Mouse (Mus musculus) heart, postnatal 4 days (tissue): ENCODE measurements around the gene Wdr24. TPM values are rescaled to one million over a fixed set of nuclear protein-coding genes. Genes with fewer than 3 reads are reported as not detected.
A peak's percentile ranks its signal among the peaks of the same experiment; 100 is the strongest.
"Not testable (repeated sequence)": the region's sequence is repeated elsewhere in the genome, so short reads cannot be mapped to it uniquely, and the experiment has no call there.

ENCODE experiments used
- DNase-seq: peaks from one replicate; pipeline ENCODE4 v3.0.0; 2021
- total RNA-seq, 2 experiments: library from RNA; stranded (reverse); gene quantifications; 2 replicates each; pipeline ENCODE4 v1.2.3; 2021

The Wdr24 gene
- total RNA-seq, 2 experiments from 2014 or later: 10.0 to 12.3 TPM

GRCm38 (mm10) chr17:25861704-25862612 lies 38.5 kb downstream of the Wdr24 start:
- no peak for DNase-seq

DNA sequence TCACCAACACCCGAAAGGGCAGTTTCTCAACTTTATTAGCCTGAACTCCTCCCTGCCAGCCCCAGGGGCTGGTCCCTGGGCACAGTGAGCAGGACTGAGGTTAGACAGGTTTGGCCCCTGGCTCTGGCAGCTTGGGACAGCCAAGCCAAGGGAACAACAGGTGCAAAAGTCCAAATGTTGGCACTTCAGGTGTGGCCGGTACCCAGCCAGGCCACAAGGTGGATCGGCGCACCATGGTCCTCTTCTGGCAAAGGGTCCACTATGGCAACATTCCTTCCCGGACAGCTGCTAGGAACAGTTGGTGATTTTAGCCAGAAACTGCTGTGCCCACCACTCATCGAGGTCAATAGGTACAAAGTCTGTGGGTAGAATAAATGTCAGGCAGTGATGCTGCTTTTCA lies 40.3 kb downstream of the Wdr24 start:
- DNase-seq: no peak

GRCm38 (mm10) chr17:25864311-25864710 lies 40.9 kb downstream of the Wdr24 start:
- DNase-seq: no peak

- peak; percentile 7 for DNase-seq
These were observed 41.9 kb downstream of the Wdr24 start for GRCm38 (mm10) chr17:25865288-25865687.

- peak; percentile 6 for DNase-seq
These were observed 42.7 kb downstream of the Wdr24 start for GRCm38 (mm10) chr17:25866172-25866571.

DNA sequence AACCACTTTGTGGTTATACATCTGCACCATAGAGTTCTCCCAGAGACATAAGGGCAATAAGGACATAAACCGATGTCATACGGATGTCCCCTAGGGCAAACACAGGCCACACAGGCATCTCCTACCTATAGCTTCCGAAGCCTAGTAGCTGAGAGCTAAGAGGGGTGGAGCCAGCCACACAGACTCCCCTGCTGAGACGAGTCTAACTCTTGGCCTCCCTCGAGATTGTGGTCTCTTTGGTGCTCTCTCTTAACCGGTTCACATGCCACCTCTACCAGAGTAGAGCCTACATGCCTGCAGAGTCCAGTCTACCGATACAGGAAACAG lies 44.0 kb downstream of the Wdr24 start:
- DNase-seq: no peak

DNA sequence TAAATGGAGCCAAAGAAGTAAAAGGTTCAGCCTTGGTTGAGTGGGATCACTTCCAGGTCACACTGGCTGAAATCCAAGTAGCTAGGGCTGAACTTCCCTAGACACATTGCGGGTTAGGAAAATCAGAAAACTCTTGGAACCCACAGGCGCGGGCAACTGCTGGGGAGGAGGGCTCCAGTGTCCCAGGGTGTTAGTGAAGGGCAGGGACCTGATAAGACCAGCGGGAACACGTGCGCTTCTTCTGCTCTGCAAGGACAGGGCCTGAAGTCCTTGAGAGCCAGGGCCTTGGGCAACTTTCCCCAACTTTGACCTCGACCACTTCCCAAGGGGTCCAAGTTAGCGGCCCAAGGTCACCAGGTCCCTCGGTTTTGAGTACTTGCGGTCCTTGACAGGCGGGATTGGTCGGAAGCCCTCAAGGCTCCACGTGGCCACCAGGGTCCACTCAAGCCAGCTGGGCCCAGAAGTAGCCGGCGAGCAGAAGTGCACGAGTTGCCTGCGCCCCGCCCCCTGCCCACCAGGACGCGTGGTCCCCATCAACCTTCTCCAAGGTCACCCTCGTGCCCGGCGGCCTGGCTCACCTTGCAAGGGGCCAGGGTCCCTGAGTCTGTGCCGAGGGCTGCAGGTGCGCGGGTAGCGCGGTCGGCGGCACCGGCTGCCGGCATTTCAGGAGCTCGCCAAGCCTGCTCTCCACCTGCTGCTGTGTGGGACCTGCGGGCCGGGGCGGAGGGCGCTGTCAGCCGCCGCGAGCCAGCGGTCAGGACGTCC lies 44.6 kb downstream of the Wdr24 start:
- peak; percentile 74 for DNase-seq

GRCm38 (mm10) chr17:25868601-25869191 lies 45.3 kb downstream of the Wdr24 start, which contains the start of gene Mcrip2:
Mcrip2 (minus strand) TSS chr17:25868764.
- DNase-seq: peak; percentile 85

DNA sequence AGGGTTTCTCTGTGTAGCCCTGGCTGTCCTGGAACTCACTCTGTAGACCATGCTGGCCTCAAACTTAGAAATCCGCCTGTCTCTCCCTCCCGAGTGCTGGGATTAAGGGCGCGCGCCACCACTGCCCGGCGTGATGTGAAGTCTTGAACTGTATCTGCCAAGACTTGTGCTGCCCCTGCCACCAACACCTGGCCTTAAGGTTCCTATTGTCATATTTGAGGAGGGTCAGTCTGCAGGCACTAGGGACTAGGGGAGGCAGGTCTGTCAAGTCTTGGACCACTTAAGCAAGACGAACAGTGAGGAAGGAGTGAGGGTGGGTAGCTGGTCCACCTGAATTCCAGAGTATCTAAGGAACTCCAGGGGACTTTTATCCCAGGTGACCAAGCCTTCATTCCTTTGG lies 46.1 kb downstream of the Wdr24 start:
- no peak for DNase-seq

DNA sequence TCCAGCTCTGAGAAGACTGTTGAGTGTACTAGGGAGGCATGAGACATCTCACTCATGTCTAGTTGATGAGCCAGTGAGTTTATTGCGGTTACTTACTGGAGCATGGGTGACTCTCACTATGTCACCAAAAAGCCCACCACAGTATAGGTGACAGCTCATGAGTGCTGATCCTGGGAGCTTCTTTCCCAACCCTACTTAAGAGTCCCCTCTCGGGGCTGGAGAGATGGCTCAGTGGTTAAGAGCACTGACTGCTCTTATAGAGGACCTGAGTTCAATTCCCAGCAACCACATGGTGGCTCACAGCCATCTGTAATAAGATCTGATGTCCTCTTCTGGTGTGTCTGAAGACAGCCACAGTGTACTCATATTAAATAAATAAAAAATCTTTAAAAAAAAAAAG lies 46.5 kb downstream of the Wdr24 start:
- no peak for DNase-seq

- not testable (repeated sequence) for DNase-seq
These were observed 48.1 kb downstream of the Wdr24 start for GRCm38 (mm10) chr17:25871566-25871965.

GRCm38 (mm10) chr17:25872676-25873075 lies 49.2 kb downstream of the Wdr24 start:
- no peak for DNase-seq

GRCm38 (mm10) chr17:25873405-25874147 lies 50.1 kb downstream of the Wdr24 start:
- no peak for DNase-seq

DNA sequence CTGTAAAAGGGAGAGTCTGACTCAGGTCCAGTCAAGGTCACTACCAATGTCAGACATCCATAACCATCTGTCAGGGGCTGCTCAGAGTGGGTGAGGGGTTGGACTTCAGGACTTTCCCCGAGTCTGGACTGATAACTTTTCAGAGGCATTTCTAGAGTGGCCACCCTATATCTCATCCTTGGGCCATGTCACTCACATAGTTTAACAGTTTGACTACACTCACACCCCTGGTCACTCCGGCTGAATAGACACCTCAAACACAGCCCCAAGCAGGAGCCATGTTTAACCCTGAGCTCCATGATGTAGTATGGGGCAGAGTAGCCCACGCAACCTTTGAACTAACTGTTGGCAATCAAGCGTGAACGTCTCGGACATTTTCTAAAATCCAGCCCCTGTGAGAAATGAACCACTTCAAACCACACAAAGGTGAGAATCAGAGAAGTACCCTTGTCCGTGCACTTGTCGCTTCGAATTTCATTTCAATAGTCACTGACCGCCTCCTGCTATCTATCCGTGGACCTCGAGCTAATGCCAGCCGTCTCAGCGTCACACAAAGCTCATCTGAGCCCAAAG lies 50.8 kb downstream of the Wdr24 start:
- DNase-seq: no peak

GRCm38 (mm10) chr17:25874721-25875170 lies 51.3 kb downstream of the Wdr24 start, which contains the start of gene Mettl26:
Mettl26 (plus strand) TSS chr17:25875074.
- DNase-seq: peak; percentile 96

DNA sequence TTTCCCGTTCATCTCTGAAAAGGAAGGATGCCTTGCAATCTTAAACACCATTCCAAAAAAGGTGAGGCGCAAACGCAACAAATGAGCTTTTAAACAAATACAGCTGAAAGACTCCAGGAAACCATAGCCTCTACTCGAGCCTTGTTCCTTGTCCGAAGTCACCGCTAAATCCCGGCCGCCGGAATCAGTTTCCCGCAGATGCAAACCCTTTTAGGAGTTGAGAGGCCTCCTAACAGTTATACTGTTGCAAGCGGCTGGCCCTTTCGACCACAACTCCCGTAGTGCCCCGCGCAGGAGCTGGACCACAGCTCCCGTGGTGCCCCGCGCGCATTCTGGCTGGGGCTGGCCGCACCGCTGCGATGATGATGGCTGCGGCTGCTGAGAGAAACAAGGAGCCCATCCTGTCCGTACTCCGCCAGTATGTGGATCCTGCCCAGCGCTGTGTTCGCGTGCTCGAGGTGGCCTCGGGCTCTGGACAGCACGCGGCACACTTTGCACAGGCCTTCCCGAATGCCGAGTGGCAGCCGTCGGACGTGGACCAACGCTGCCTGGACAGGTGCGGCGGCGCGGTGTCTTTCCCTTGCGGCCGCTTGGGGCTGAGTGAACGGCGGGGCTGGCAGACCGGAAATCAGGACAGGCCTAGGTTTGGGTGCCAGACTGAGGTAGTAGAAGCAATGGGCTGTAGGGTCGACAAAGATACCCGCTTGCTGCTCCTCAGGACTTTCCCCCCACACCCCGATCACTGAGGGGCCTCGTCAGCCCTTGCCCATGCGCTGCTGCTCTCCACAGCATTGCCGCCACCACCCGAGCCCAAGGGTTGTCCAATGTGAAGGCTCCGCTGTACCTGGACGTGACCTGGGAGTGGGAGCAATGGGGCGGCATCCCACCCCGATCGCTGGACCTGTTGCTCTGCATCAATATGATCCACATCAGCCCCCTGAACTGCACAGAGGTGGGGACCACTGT lies 52.0 kb downstream of the Wdr24 start:
- peak; percentile 90 for DNase-seq

GRCm38 (mm10) chr17:25876347-25876915 lies 53.0 kb downstream of the Wdr24 start:
- no peak for DNase-seq

GRCm38 (mm10) chr17:25877025-25877424 lies 53.6 kb downstream of the Wdr24 start:
- no peak for DNase-seq

DNA sequence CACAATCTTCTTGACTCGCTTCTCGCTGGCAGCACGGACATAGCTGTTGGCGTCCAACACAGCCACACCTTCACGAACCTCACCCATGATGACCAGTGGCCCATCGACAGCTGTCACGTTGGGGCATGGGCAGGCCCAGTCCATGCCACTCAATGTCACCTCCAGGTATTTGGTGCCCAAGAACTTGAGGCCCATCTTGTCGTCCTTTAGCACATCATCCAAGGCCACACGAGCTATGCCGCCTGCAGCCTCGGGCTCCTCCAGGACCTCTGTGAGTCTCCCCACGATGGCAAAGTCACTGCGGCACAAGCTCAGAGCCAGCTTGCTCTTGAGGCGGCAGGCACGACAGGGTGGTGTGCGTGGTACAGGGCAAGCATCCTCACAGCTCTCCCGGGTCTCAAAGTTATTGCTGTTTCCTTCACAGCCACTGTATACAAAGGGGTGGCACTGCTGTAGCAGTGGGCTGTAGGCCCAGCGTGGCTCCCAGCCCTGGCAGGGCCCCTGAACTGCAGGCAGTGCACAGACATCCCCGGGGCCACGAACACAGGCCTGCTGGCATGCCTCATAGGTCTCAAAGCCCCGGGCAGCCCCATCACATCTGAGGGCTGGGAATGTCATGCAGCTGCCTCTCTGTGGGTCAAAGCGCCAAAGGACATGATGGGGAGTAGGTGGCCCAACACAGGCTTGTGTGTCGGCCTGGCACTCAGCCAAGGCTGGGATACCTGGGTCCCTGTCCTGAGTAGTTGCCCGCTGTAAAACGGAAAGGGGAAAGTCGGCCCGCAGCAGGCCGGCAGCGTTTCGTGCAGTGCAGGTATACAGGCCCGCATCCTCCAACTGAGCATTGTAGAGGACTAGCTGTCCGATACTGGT lies 54.5 kb downstream of the Wdr24 start:
- DNase-seq: no peak
